Mouse (Mus musculus) lung, adult 2 months (tissue): ENCODE data around the gene Tbc1d9b. TPM values are rescaled to one million over a fixed set of nuclear protein-coding genes. Genes with fewer than 3 reads are reported as not detected.

Experiments used
- DNase-seq: peaks from one replicate; pipeline ENCODE4 v3.0.0; 2022
- H3K4me1 ChIP-seq: fragments of 200-500 bp; 2 replicates; pipeline ENCODE4 v1.6.1; 2011; ENCODE audit warnings: low read length; ENCODE audit not compliant: control insufficient read depth, insufficient read depth
- H3K4me3 ChIP-seq: fragments of 200-500 bp; replicated peaks from 2 replicates; pipeline ENCODE3; 2011; ENCODE audit warnings: low read depth, mild to moderate bottlenecking, control low read depth, low read length; ENCODE audit errors: extremely low read depth
- CTCF ChIP-seq: fragments of 200-500 bp; IDR thresholded peaks from 2 replicates; pipeline ENCODE4 v1.5.1; 2011; ENCODE audit warnings: mild to moderate bottlenecking, low read length, control low read depth; ENCODE audit not compliant: insufficient read depth
- POLR2A ChIP-seq: fragments of 200-500 bp; IDR thresholded peaks from 2 replicates; pipeline ENCODE4 v1.6.1; 2011; ENCODE audit warnings: low read depth, mild to moderate bottlenecking, control low read depth, low read length, borderline replicate concordance; ENCODE audit errors: extremely low read depth
- WGBS: fragments of 180-500 bp; shearing (Covaris S2); methylation state at CpG from one replicate; pipeline ENCODE4 v1.1.7; 2018; 5-methylcytosine and 5-hydroxymethylcytosine counted together
- polyA plus RNA-seq: library from polyadenylated mRNA; depleted of rRNA; stranded (reverse); fragments of >200 nt; gene quantifications from 2 replicates; pipeline ENCODE4 v1.2.3, GENCODE M21; 2012

The Tbc1d9b gene
- polyA plus RNA-seq, 1 experiment = 68.4 TPM

DNA sequence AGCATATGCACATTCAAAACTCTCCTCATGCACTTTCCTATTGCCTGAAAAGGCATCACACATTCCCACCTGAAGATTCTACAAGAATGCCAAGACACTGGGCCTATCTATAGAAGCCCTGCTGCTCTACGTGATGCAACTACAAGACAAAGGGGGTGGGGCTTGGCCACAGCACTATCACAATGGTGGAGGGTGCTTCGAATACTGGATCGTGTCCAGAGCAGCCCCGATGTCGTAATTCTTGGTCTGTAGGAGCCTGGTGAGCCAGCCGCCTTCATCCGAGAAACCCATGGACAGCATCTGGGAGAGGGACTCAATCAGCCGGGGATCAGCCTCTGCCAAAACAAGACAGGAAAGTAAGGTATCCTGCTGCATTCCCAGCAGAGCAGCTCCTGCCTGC lies 69.4 kb downstream of the Tbc1d9b start:
- TF ChIP-seq CTCF = no peak
- TF ChIP-seq POLR2A = no peak
- Histone ChIP-seq H3K4me1 (0 out of 2 replicates have a peak, but pooled peaks cover 2% of the 10 kb centered on the region), H3K4me3 (no peak overlapping the region)
- DNase-seq = no peak
- 48% methylated on average over 8 of the region's 8 CpGs for WGBS

DNA sequence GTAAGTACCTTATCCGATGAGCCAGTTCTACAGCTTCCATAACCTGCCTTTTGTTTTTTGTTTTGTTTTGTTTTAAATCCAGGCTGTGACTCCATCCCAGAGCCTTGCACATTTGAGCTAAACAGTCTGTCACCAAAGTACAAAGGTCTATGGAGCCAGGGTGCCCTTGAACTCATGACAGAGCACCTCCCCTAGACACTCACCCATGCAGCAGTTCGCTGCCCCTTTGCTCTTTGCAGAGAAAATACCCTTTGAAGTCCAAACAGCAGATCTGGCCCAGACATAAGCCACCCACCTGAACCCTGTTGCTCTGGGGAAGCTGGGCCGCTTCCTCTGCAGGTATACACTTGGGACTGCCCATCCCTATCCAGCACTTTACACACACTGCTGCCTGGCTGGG lies 70.4 kb downstream of the Tbc1d9b start:
- H3K4me1 ChIP-seq = 0 out of 2 replicates have a peak, but pooled peaks cover 2% of the 10 kb centered on the region
- no peak for DNase-seq
- no peak overlapping the region for H3K4me3 ChIP-seq
- 91% methylated on average over 3 of the region's 3 CpGs for WGBS
- TF ChIP-seq CTCF = no peak
- TF ChIP-seq POLR2A = no peak

DNA sequence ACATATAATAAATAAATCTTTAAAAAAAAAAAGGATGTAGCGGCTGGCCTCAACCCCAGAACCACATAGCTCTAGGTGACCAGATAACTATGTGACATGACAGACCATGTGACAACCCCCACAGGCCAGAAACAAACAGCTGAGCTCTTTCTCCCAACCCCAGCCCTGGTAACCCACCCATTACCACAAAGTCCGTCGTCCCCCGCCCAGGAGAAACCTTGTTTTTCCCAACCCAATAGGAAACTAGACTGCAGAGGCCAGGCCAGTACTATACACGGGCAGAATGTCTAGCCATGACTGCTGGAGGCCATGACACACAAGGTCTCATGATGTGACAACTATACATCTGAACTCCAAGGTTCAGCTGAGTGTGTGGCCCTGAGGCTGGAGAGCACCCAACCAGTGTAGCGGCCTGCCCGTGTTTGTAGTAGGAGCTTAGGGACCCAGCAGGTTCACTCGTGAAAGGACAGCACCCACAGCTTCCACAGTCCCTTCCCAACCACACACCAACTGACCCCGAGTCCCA lies 72.2 kb downstream of the Tbc1d9b start:
- no peak for TF ChIP-seq CTCF
- no peak for TF ChIP-seq POLR2A
- DNase-seq = no peak

DNA sequence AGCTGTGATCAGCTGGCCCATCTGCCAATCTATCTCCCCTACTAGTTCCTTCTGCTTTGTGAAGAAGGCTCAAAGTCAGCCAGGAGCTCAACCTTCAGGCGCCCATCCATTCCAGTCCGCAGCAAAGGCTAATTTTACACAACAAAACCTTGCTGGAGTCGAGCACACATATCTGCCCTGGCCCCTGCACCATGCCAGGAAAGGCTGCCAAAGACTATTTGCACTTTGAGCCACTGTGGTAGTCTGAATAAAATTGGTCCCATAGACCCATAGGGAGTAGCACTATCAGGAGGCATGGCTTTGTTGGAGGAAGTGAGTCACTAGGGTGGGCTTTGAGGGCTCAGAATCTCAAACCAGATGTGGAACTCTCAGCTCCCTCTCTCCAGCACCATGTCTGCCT lies 74.2 kb downstream of the Tbc1d9b start:
- no peak for DNase-seq
- H3K4me1 ChIP-seq = peaks cover 10% of the 10 kb centered on the region
- WGBS = 63% methylated on average over 3 of the region's 3 CpGs
- H3K4me3 ChIP-seq = no peak overlapping the region
- no peak for TF ChIP-seq POLR2A
- no peak for TF ChIP-seq CTCF

More for the DNA sequence above, 72.2 kb downstream of the Tbc1d9b start:
- Histone ChIP-seq H3K4me1 (peaks cover 7% of the 10 kb centered on the region), H3K4me3 (no peak overlapping the region)
- 79% methylated on average over 9 of the region's 9 CpGs for WGBS

DNA sequence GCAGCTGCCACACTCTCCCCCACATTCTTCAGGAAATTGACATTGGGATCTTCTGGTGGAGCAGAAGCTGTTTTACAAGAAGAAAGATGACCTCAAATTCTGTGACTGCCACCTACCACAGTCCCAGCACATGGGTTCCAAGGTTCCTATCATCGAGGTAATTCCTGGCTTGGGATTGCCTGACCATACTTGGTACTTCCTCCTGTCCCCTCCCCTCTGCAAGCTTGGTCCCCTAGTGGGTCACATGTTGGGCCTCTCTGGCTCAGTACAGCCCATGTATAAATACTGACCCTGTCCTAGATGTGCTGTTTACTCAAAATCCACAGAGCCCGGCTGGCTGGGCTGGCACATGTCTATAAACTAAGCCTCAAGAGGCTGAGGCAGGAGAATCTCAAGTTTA lies 74.8 kb downstream of the Tbc1d9b start:
- peaks cover 12% of the 10 kb centered on the region for H3K4me1 ChIP-seq
- TF ChIP-seq CTCF (no peak), POLR2A (no peak)
- 51% methylated on average over 2 of the region's 2 CpGs for WGBS
- no peak overlapping the region for H3K4me3 ChIP-seq
- no peak for DNase-seq

DNA sequence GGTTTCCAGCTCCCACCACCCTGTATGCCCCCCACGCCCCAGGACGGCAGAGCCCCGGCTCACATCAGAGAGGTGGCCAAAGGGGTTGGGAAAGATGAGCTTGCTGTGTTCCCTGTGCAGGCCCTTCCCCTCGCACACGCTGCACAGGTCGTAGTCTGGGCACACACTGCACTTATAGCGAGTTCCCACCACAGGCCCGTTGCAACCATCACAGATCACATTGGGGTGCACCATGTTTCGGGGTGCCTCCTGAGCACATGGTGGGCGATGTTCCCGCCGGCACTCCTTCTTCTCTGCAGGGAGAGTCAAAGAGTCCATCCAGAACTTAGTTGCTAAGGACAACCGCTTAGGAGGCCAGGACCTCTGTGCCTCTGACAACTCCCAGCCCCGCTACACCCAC lies 76.1 kb downstream of the Tbc1d9b start:
- Histone ChIP-seq H3K4me3 (no peak overlapping the region), H3K4me1 (peaks cover 20% of the 10 kb centered on the region)
- no peak for TF ChIP-seq POLR2A
- TF ChIP-seq CTCF = no peak
- DNase-seq = no peak
- 89% methylated on average over 14 of the region's 14 CpGs for WGBS

DNA sequence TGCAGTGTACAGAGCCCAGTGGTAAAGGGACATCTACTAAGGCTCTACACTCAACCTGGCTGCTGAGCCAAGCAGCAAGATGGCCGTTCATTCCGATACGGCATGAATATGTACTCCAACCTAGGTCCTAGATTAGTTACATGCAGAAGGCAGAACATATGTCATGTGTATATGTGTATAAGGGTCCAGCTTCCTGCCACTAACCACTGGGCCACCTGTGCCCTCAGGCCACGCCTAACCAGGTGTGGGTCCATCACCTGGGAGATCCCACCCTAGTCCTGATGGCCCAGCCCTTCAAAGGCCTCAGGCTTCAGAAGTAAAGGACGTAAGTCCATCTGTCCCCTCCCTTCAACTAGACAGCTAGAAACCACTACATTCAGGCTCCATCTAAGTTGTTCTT lies 76.8 kb downstream of the Tbc1d9b start:
- DNase-seq = no peak
- WGBS = 89% methylated on average over 5 of the region's 5 CpGs
- TF ChIP-seq POLR2A = no peak
- Histone ChIP-seq H3K4me3 (no peak overlapping the region), H3K4me1 (peaks cover 27% of the 10 kb centered on the region)

DNA sequence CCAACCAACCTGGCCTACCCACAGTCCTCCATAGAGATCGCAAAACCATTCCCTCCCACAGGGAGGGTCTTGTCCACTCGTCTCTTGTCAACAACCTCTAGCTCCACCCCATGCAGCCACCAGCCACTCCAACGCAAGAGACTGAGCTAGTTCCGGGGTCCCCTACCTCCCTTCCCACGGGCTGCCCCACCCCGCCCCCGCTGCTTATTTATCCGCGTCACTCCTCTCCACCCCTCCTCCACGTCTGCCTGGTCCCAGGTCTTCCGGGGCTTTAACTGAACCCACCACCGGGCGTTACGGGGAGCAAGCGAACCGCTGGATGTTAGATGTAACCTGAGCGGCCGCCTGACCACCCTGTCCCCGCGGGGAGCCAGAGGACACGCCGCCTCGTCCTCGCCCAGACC lies 78.9 kb downstream of the Tbc1d9b start:
- peak overlapping the region; percentile 68 for H3K4me3 ChIP-seq
- peak; percentile 80 for DNase-seq
- under 1% methylated on average over 24 of the region's 24 CpGs for WGBS
- peaks cover 29% of the 10 kb centered on the region for H3K4me1 ChIP-seq
- TF ChIP-seq POLR2A = peak; percentile 74; the same call in 1 of the 2 replicates
- TF ChIP-seq CTCF = no peak

DNA sequence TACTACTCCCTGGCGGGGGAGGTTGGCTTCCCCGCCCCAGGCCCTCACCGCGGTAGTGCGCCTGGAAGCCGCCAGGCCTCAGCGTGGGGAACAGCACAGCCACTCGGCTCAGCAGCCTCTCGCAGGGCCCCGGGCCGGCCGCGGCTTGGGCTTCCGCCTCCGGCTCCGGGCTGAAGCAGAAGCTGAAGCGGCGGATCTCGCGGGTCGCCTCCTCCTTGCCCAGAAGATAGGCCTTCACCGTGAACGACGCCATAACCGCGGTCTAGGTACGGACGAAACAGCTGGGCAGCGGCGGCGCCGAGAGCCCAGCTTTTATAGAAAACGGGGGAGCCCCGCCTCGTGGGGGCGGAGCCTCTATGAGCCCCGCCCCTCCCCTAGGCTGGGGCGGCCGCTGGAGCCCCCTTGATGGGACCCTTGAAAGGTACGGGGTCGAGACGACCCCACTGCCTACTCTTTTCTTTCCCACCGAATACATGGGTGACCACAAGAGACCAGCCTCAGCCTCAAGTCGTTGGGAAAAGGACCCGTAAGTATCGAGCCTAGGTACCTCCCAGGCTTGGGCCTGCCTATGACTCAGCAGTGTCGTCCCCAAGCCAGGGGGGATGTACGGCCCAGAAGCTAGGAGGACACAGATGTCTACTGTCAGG lies 79.4 kb downstream of the Tbc1d9b start, which contains the start of the genes Sqstm1 and Mgat4b:
Sqstm1 (minus strand) TSS at position 323 of the 647 bp plus-strand sequence.
Mgat4b (plus strand) TSS at position 386 of the 647 bp plus-strand sequence.
- under 1% methylated on average over 48 of the region's 48 CpGs for WGBS
- Histone ChIP-seq H3K4me1 (peaks cover 29% of the 10 kb centered on the region), H3K4me3 (peak within 1 kb of the TSS; percentile 68)
- DNase-seq = peak; percentile 91
- TF ChIP-seq POLR2A = peak; percentile 99
- no peak for TF ChIP-seq CTCF
